Mouse (Mus musculus) C2C12 (cell line): Measurements from ENCODE around the gene Wdr74.

Experiments used
- CEBPB ChIP-seq: IDR thresholded peaks from one replicate; pipeline ENCODE4 v1.6.1; 2011; ENCODE audit warnings: low read depth, mild to moderate bottlenecking, control low read depth, moderate library complexity
- CTCF ChIP-seq: IDR thresholded peaks from one replicate; pipeline ENCODE4 v1.5.1; 2011; ENCODE audit not compliant: control insufficient read depth, insufficient read depth, insufficient read length
- FOSL1 ChIP-seq: IDR thresholded peaks from one replicate; pipeline ENCODE4 v1.8.0; 2011; ENCODE audit warnings: mild to moderate bottlenecking, low read length; ENCODE audit not compliant: poor library complexity, insufficient read depth, severe bottlenecking

- TF ChIP-seq CTCF (no peak), FOSL1 (no peak), CEBPB (no peak)
These were observed 8.0 kb upstream of the Wdr74 start for GRCm38 (mm10) chr19:8727495-8728114.
